Mouse (Mus musculus): ENCODE measurements around the gene Hivep2.

- TF ChIP-seq CTCF (IDR thresholded peaks at IDR 0.05; ENCODE audit: low read depth, low read length) (no peak), GATA1 (IDR thresholded peaks at IDR 0.05; ENCODE audit: borderline replicate concordance, low read length) (no peak)
These were observed 10.0 kb downstream of the Hivep2 start for GRCm38 (mm10) chr10:13975861-13976260.
